Mouse (Mus musculus): ENCODE data around the gene Galnt9.

Galnt9 gene

GRCm38 (mm10) chr5:110543951-110544690 lies at the start of gene Galnt9:
TSS of gene Galnt9 (plus strand) at chr5:110544355.
- DNase-seq, result peak; percentile 81

DNA sequence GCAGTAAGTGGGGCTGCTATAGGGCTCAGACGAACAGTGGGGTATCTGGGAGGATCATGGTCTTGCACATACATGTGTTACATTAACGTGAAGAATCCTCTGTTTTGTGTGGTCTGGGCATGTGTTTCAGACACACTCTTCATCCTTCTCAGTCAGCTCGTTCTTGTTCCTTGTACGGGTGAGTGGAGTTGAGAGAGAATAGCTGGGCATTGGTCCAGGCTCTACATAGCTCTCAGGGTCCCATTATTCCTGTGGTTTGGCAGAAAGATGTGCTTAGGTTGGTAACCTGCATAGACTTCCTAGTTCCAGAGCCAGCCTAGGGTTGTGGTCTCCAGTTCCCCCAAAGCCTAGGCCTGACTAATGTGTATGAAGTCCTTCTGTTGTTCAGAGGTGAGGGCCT lies 49.8 kb upstream of the Galnt9 start:
- DNase-seq, result no peak

GRCm38 (mm10) chr5:110495051-110495450 lies 49.1 kb upstream of the Galnt9 start:
- DNase-seq, result no peak

DNA sequence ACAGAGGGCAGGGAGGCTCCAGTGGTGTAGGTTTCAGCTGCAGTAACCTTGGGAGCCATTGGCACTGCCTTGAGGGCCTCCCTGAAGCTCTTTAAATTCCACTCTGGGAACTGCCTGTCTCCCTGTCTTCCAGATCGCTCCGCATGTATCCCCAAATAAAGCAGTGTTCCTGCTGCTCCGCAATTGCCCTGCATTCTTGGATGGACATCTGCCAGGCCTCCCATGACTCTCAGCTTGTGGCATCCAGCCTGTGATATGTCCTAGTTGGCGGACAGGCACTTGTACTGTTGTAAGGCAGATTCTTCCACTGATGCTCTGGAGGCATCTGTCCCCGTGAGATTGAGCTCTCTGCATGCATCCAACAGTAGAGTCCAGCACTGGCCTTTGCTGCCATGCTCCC lies 46.6 kb upstream of the Galnt9 start:
- DNase-seq, result peak; percentile 96

DNA sequence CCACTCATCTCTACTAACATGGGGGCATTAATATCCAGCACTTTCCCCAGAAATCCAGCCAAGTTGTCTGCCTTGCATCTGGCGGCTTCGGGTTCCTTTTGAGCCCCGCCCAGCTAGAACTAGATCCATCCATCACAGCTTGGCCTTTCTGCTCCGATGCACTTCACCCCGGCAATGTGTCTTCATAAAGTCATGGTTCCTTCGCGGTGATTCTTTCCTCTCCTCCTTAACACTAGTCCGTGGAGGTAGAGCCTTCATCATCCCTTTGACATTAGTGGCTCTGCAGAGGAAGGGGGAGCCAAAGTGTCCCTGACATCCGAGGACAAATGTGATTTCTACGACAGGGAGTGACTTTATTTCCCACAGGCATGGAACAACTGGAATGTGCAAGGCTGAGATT lies 46.1 kb upstream of the Galnt9 start:
- no peak for DNase-seq

DNA sequence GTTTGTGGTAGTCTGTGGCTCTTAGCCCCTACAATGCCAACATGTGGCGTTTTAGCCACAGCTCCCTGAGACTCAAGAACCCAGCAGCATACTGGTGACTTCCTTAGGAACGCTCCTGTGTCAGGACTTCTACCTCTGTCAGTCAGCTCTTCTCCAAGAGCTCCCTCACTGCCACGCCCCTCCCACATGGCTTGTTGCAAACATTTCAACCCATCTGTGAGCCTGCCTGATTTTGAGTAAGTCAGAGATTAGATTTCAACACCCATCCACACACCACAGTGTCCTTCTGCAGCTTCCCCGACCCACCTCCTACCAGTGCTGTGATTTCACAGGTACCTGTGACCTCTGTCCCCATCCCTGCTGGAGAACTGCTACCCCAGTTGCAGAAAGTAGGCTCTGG lies 43.9 kb upstream of the Galnt9 start:
- DNase-seq, result no peak

- DNase-seq, result no peak
Measured at GRCm38 (mm10) chr5:110503361-110503760, 40.8 kb upstream of the Galnt9 start.

DNA sequence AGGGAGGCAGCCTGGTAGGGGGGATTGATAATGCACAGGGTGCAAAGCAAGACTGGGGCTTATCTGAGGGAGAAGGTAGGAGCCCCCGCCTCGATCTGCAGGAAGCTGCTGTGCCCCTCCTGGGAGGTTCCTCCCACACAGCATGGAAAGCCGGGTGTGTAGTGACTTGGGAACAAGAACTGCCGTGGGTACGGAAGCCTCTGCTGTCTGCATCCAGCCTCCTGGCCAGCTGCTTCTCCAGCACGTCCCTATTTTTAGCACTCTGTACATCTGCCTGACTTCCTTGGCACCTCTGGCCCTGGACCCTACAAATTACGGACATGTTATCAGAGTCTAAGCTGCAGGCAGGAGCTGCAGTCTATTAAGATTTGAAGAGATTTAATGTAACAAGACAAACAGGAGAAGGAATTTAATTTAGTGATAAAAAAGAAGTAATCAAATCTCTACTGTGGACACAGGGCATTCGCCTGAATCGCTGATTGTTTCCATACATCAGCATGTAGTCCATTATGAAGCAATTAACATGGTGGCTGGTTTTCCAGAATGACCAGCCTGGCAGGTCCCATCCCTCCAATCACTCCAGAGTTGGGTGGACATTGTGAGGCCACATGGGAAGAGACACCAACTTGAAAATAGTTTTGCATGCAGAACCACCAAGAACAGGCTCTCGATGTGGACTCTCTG lies 38.4 kb upstream of the Galnt9 start:
- peak; percentile 89 for DNase-seq

DNA sequence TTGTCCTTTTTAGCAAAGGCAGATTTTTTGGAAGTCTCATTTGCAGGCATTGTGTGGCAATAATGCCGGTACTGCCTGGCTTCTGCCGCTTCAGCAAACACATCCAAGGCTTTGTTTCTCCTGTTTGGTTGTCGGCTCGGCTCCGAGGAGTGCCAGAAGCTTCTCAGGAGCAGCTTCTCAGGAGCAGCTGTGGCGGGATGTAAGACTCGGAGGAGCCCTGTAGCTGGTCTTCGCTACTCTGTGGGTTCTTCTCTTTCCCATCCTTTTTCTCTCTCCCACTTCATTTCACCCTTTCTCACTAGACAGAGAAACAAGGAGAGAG lies 37.9 kb upstream of the Galnt9 start:
- no peak for DNase-seq

- DNase-seq, result no peak
Measured at GRCm38 (mm10) chr5:110506856-110507255, 37.3 kb upstream of the Galnt9 start.

- DNase-seq, result no peak
Measured at GRCm38 (mm10) chr5:110507943-110508342, 36.2 kb upstream of the Galnt9 start.

GRCm38 (mm10) chr5:110510357-110510756 lies 33.8 kb upstream of the Galnt9 start:
- DNase-seq, result no peak

GRCm38 (mm10) chr5:110513791-110514190 lies 30.4 kb upstream of the Galnt9 start:
- no peak for DNase-seq

GRCm38 (mm10) chr5:110514694-110515093 lies 29.5 kb upstream of the Galnt9 start:
- DNase-seq, result peak; percentile 60

DNA sequence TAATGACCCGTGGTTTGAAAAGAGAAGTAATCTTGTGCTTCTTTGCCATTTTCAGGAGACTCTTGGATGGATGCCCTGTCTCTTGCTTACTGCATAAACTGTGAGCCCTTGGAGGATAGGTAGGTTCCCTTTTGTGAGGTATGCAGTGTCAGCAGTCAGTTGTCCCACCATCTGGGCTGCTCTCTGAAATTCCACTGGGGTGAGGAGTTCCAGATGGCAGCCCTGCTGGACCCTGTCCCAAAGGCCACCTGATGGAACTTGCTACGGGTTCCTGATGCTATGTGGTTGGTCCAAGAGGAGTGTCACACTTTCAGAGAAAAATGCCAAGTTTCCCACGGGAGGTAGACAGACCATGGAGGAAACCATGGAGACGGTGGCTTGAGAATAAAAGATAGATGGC lies 27.8 kb upstream of the Galnt9 start:
- DNase-seq, result no peak

- no peak for DNase-seq
Measured at GRCm38 (mm10) chr5:110518086-110518783, 25.9 kb upstream of the Galnt9 start.

DNA sequence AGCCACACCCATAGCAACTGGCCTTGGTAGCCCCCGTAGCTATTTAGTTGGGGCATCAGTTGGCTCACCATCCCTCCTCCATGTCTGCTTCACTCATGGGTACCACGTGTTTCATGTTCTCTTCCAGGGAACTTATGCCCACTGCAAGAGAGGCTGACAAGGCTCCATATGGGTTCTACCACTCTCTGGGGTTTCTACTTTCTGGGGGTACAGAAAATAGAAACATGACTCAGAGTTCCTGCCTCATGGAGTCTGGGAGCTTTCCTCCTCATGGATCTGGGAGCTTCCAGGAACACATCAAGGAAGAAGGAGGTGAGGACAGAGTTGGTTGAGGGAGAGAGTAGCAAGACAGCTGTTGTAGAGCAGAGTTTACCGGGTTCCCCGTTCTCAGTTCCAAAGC lies 23.2 kb upstream of the Galnt9 start:
- DNase-seq, result no peak

DNA sequence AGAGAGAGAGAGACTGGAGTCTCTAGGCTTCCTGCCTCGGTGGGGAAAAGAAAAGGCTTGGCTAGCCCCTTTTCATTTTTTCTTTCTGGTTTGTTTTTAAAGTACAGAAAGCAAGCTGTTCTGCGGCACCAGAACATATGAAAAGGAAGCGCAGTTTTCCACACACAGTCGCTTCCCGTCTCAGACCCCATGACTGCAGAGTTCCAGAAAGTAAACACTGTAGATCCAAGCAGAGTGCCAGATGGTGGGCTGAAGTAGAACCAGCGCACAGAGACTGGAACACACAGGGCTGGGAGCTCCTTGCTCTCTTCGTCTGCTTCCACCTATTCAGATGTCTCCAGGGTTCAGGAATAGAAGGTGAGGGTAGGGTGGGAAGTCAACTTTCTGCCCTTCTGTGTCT lies 22.3 kb upstream of the Galnt9 start:
- no peak for DNase-seq

GRCm38 (mm10) chr5:110523296-110523695 lies 20.9 kb upstream of the Galnt9 start:
- no peak for DNase-seq

DNA sequence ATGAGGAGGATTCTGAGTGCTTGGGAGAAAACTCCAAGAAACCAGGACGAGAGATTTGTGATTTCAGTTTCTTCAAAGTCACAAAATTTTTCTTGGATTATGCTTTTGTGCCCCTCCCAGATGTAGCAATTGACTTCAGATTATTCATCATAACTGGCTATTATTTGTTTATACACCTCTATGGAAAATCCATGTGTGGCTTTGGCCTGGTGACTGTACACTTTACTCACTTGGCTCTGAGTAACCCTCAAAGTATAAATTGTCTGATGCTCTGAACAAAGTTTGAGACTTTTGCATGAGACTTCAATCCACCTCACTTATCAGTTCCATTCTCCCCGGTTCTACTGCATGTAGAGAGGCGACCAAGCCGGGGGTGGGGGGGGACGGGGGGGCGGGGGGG lies 18.5 kb upstream of the Galnt9 start:
- DNase-seq, result no peak

DNA sequence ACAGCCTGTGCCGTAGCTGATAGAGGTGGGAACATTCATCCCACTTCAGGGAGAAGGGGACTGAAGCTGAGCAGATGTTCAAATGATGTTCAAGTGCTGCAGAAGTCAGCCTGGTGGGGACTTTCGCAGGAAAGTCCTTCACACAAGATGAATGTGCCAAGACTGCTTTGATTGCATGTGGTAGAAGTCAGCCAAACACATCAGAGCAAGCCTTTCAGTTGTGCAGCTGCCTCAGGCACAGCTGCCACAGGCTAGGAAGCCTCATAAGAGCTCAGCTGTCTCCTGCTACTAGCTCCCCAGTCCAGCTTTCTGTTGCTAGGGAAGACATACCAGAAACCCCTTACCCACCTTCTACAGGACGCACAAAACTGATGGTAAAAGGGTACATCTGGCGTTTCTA lies 17.6 kb upstream of the Galnt9 start:
- no peak for DNase-seq

DNA sequence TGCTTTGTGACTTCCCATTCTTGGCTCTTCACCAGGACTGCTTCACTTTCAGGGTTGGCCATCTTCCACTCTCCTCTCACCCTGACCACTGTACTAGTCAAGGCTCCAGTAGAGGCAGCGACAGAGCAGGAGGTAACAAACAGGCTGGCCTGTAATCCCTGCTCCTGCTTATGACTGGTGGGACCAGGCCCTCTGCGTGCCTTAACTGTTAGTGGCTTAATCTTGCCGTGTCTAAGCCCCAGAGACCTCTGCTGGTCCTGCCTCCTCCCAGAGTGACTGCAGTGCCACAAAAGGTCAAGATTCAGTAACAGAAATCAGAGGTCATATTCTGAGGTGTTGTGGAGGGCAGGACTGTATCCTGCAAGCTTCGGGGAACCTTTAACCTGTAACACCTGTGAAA lies 13.1 kb upstream of the Galnt9 start:
- DNase-seq, result peak; percentile 76

GRCm38 (mm10) chr5:110534402-110534801 lies 9.8 kb upstream of the Galnt9 start:
- no peak for DNase-seq

DNA sequence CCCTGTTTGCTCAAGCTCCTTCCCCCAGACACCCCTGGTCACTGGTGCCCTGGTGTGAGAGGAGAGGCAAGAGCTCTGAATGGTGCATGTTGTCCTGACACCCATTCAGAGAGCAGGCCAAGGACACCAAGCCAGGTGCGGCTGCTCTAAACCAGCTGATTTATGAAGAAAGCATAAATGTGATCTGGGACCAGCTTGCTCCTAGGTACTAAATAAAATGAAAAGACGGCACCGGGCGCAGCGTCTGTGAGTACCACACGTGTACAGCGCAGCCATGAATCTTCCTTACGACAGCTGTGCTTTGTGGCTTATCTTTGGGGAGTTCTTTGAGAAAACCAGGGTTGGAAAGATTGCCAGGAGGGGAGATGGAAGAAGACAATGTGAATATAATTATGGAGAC lies 8.2 kb upstream of the Galnt9 start:
- peak; percentile 58 for DNase-seq
